19 mouse cellular contexts compared by ENCODE assay signal in genomic region chr1:193379634-193380033, GRCm38 (mm10). TPM values are rescaled to one million over a fixed set of nuclear protein-coding genes. Genes with fewer than 3 reads are reported as not detected.
"Had no signal": no experiment of that assay in that cellular context is flagged by ENCODE, and none has a peak within 500 bp of the region (broad histone marks: within the 10 kb centered on the region; RNA-seq: fewer than 3 reads in every experiment).

No protein-coding gene starts in this region.

- H3K27me3 ChIP-seq: lung, embryonic 15.5 days; midbrain, embryonic 13.5 days; midbrain, embryonic 15.5 days; neural tube, embryonic 12.5 days; stomach, embryonic 15.5 days had no signal

- DNase-seq: liver, postnatal 0 days; lung, adult 2 months; lung, postnatal 14 days; lung, postnatal 36 days; right cerebral cortex, postnatal 14 days; thymus, adult 2 months; thymus, postnatal 25 days; thymus, postnatal 4 days had no signal

- H3K4me3 ChIP-seq: lung, embryonic 15.5 days; megakaryocyte, embryonic 14.5 days; midbrain, embryonic 13.5 days; midbrain, embryonic 15.5 days; neural tube, embryonic 12.5 days; stomach, embryonic 15.5 days had no signal

- H3K27ac ChIP-seq: lung, embryonic 15.5 days; macrophage; midbrain, embryonic 13.5 days; midbrain, embryonic 15.5 days; neural tube, embryonic 12.5 days; stomach, embryonic 15.5 days; stomach, postnatal 0 days had no signal

RNA-seq across cellular contexts. Expression of gene Camk1g, which starts 9.5 kb away (rescaled TPM):
- total RNA-seq: megakaryocyte progenitor cell, adult 5-6 weeks; monocyte, adult 5-6 weeks; neutrophil, adult 5-6 weeks had no signal
- polyA plus RNA-seq: macrophage had no signal
